Mouse (Mus musculus) cerebellum, adult 9-11 months (tissue): ENCODE measurements around the gene Syne3.

Experiments used
- DNase-seq: peaks from one replicate; pipeline ENCODE4 v3.0.0; 2022

The Syne3 gene

DNA sequence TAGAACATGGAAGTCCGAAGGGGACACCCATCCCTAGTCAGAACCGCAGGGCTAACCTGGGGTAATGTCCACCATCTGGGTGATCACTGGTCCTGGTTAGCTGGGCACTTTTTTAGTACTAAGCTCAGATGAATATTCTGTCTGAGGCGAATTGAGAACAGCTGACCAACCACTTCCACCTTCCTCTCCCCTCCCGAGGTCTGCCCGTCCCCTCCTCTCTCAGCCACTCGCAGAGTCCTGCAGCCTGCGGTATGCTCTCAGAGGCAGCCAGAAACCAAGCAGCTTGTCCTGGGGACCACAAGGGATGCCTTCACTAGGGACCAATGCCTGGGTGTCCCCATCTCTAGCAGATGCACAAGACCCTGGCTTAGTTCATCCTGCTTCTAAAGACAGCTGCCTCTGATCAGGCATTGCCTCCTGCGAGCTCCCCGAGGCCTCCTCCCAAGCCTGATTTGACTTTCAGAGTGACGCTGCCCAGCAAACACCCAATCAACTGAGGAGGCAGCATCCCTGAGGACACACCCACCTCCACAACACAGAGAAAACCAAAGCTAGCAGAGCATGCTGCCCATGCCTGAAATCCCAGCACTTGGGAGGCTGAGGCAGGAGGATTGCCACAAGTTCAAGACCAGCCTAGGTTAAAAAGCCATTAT is 11.8 kb downstream of the Syne3 start:
- DNase-seq = no peak

DNA sequence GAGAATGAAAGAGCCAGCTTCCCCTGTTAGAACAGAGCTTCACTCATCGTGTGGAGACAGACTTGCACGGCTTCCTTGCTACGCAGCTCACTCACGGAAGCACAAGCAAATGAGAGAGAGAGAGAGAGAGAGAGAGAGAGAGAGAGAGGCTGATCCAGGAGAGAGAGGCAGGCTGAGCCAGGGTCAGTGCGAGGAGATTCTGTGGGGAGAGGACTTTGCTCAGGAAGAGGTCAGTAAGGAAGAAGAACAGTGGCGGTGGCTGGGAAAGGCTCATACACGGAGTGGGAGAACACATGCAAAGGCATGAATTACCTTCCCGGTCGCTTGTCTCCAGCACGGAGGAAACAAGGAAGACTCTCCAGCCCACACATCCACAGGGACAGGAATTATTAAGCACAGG is 12.4 kb downstream of the Syne3 start:
- DNase-seq = no peak

DNA sequence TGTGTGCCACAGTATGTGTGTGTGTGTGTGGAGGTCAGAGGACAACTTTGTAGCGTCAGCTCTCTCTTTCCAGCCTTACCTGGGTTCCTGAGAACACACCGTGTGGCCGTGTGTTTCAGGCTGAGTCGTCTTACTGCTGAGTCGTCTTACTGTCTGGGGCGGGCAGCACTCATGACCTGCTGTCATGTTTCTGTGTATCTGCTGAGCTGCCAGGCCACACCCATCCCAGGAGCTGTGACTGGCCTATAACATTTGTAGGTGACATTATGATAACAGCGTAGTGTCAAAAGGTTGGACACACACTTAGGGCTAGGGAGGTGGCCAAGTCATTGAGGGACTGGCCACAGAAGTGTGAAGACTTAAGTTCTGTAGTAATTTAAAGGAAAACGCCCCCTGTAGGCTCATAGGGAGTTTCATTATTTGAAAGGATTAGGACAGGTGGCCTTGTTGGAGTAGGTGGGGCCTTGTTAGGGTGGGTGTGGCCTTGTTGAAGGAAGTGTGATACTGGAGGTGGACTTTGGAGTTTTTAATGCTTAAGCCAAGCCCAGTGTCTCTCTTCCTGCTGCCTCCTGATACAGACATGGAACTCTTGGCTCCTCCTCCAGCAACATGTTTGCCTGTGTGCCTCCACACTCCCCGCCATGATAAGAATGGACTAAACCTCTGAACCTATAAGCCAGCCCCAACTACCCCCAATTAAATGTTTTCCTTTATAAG is 13.4 kb downstream of the Syne3 start:
- no peak for DNase-seq

DNA sequence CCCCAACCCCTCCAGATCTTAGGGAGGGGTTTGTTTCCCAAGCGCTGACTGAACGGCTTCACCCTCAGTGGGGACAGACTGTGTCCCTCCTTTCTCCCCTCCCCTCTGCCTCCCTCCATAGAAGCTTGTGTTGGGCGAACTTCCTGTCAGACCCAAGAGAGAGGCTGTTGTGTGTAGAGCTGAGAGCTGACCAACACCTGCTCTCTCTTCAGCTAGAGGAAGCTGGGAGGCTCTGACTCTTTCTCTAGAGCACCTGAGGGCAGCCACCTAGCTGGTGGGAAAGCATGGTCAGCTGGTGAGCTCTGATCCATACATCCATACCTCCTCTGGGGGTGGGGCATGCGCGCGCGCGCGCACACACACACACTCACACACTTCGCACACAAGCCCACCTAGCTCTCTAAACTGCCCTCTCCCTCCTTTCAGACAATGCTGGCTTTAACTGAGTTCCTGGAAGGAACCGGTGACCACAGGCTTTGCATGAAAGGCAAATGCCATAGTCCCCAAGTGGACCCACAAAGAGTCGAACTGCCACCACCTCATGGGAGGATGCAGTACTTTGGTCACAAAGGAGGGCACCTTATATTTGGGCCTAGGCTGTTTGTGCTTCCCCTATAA is 14.2 kb downstream of the Syne3 start:
- no peak for DNase-seq

DNA sequence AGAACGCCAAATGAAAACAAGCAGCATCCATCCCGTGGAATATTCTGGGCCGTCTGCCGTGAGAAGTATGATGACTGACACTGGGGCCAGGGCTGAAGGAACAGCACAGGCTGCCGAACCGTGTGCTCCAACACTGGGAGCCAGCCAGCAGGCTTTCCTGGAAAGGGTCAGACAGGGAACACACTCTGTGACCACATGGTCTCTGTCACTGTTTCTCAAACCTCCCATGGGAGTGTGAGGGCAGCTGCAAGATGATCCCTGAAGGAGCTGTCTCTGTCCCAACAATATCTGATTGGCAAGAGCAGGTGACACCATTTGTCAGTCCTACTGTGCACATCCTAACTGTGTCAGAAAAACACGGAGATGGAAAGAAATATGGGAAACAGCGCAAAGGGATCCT is 16.8 kb downstream of the Syne3 start:
- no peak for DNase-seq

DNA sequence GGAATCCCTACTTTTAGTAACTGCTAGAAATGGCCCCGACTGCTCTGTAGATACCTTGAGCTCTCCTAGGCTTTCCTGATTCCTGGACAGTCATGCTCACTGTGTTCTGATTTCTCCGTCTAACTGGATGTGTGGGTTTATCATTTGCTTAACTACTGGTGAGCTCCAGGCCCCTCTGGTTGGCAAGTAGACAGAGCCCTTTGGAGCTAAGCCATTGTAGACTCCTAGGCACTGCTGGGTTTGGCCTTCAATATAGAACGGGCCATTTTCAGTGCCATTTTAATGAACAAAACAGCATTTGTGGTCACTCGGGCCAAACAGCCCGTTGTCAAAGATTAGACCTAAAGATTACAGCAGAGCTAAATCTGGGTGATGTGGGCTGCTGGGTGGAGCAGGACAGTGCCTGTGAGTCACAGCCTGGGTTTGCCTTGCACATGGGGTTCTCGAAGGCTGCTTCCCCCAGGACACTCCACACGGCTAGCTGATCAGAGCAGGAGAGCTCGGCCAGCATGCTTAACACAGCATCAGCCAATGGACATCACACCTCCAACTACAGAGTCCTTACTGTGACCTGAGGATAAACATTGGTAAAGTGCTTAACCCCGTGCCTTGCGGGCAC is 17.4 kb downstream of the Syne3 start:
- DNase-seq = no peak

DNA sequence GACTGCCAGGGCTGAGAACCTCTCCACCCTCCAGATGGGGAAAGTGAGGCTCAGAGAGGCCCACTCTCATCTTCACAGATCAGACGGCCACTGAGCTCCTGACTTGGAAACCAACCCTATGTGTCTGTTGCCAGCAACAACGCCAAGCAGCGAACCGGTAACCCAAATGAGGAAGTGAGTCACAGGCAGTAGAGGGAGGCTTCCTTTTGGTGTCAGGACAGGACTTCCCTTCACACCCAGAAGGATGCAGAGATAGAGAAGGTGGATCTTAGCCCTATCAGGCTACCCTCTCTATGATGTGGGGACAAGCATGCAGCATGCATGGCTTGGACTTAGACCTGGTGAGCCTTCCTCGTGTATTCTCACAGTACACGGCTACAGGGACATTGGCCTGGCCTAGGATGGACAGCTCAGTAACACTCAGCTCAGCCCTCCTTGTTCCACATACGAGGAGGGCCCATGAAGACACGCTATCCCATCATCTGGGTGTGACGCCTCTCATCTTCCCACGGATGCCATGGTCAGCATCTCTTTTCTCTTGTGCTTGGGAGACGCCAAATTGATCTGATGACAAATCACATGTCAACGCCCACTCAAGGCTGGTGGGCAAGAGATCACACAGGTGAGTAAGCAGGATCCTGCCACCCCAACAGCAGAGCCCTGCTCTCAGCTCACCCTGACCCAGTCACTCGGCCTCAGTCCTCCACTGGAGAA is 18.7 kb downstream of the Syne3 start:
- no peak for DNase-seq

DNA sequence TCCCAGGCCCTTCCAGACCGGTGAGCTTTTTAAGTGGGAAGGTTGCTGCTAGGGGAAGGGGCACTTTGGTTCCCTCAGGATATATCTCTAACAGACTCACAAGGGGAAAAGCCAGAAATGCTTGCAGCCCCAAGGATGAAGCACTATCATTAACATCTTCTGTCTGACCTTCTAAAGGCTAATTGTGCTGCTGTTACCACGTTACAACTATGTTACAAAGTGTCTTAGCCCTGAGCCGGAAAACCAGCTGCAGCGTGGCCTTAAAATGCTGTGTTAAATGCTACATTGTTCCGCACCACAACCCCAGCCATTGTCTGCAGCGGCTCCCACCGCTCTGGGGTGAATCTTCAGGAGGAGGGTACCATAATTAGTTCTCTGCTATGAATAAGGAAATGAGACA is 21.7 kb downstream of the Syne3 start:
- no peak for DNase-seq

DNA sequence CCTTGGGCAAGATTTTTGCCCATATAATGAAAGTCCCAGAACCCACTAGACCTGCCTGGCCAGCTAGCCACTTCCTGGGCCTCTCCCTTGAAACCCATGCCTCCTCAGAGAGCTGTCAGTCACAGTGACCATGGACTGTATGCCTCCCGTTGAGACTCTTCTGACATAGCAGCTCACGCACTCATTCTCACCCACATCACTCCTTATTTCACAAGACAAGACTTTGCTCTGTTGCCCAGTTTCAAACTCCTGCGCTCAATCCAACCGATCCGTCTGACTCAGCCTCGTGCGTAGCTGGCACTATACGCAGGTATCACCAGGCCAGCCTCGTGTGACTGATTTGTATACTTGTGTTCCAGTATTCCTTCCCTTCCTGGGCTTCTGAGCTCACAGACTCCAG is 22.8 kb downstream of the Syne3 start:
- no peak for DNase-seq

DNA sequence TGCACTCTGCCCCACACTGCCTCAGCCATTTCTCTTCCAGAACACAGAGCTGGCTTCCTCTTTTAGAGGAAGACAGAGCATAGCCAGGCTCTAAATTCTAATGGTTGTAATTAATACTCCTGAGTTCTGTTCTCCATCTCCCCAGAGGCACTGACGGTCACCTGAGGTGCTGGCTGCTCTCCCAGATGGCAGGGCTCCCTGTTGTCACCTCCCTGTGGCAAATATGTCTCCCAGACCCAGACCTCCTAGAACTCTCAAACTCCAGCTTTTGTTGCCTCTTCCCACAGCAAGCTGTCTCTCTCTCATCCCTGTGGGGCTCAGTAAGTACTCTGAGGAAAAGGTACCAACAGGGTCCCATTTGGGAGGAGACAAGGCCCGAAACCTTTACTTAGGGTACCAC is 23.6 kb downstream of the Syne3 start:
- no peak for DNase-seq

DNA sequence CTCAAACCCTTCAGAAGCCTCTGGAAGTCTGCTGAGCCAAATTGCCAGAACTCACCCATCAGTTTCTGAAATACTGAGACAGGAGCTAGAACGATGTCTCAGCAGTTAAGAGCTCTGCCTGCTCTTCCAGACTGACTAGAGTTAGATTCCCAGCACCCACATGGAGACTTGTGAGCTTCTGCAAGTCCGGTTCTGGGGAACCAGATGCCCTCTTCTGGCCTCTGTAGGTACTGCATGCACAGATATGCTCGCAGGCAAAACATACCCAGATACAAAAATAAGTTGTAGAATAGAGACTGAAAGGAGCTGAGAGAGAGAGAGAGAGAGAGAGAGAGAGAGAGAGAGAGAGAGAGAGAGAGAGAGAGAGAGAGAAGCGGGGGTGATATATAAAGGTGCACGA is 24.5 kb downstream of the Syne3 start:
- no peak for DNase-seq

DNA sequence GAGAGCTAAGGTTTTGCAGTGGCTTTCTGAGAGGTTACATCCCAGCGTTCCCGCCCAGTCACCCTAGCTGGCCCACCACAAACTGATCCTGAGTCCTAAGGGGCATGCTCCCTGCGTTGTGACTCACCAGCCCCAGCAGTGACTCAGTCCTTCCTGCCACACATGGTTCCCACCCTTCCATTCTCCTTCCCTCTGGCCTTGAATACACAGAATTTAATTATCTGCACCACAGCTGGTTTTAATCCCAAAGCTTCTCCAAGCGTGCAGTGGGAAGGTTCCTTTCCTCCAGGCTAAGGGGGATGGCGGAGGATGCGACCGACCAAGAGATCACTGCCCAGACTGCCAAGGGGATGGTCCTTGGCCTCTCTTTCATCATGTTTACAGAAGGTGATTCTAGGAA is 26.1 kb downstream of the Syne3 start:
- DNase-seq = no peak

DNA sequence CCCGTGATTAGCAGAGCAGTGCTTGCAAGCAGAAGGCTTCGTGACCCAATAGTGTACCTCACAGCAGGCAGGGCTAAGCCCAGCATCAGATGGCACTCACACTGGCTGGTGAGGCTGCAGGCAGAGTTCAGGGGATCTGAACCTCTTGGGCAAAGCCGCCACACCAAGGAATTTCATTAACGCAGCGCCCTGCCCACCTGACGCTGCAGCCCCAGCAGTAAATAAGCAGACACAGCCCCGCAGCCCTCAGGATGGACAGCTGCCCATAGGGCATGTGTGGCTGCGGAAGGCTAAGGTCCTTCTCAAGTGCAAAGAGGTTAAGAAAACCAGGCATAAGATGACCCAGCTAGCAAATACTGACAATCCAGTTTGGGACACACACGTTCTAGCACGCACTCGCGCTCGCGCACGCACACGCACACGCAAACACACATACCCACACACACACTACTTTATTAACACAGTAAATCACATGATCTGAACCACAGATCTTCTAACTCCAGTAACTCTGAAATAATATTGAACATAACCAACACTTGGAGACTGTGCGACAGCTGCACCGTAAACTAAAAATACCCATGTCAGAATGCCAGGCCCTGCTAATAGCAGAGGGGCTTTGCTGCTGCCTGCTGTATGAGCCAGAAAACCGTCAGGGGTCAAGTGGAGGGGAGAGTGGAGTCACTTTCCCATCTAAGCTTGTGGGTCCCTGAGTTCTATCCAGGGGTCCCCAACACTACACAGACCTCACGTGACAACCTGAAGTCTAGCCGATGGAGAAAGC is 30.5 kb downstream of the Syne3 start:
- no peak for DNase-seq

DNA sequence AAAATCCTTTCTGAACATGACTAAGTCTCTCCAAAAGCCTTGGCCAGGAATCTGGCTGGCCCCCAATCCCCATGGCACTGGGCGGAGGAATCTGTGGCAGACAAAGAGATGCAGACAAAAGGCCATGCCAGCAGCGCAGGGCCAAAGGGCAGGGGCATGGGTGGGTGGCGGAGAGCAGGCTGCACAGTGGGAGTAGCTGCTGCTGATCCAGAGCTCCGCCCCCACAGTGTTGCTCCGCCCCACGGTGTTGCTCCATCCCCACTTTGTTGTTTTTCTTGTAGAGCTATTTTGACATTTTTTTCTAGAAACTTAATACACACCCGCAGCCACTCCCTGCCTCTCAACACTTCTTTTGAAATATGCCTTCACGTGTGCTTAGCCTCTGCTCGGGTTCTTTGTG is 31.2 kb downstream of the Syne3 start:
- no peak for DNase-seq

DNA sequence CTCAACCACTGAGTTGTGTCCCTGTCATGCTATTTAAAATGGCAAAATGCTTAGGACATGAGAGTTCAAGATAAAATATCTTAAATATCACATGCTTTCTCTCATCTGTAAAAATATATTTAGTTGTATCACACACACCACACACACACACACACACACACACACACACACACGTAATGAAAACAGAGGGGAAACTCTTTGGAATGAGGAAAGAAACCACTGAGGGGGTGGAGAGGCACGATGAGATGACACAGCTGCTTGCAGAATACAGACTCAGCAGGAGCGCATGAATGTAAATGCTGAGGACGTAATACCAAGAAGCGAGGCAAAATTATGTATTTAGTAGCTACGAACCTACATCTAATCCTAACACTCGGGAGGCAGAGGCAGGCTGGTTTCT is 32.7 kb downstream of the Syne3 start:
- DNase-seq = no peak

DNA sequence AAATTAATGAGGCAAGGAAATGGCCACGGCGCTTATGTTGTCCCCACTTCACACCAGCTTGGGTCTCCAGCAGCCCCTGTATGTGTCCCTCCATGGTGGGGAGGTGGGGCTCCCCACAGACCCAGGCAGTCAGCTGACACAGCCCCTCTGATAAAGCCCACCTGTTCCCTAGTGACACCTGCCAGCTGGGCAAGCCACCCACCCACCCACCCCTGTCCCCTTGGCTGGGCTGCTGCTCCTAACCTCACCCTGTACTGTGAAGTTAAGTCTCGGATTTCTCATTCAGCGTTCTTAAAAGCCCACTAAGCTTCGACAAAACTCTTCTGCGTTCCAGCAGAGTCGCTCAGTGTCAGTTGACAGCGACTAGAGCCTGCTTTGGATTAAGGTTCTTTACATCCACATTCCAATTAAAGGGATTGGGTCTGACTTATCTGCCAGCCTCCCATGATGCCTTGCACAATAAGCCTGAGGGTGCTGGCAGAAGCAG is 33.2 kb downstream of the Syne3 start:
- no peak for DNase-seq

DNA sequence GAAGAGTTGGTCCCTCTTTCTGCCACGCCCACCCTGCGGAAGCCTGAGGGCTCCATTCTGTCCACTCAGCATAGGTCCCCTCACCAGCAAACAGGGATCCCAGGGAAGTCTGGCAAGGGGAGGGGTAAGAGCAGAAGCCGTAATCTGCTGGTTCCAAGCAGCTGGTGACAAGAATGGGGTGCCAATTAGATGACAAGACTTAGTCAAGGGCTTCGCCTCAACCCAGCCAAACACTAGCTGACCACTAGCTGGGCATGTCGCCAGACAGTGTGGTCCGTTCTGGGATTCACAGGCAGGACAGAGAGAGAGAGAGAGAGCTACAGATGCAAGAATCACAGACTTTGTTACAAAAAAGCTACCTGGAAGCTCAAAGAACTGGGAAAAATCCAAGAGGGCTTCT is 36.7 kb downstream of the Syne3 start:
- DNase-seq = no peak

DNA sequence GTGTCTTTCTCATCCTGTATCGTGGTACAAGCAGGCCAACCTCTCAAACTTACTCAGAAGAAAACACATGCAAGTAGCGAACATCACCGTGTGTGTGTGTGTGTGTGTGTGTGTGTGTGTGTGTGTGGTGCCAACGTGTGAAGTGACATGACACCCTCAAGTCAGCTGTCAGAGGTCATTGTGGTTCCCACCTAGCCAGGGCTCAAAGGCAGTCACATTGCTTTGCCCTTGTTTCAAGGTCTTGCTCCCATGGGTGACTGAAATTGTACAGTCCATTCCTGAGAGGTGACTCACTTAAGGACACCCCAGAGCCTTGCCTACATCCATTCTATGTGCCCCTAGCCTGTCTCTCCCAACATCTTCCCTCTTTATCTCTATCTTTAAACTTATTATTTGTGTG is 40.0 kb downstream of the Syne3 start:
- no peak for DNase-seq

DNA sequence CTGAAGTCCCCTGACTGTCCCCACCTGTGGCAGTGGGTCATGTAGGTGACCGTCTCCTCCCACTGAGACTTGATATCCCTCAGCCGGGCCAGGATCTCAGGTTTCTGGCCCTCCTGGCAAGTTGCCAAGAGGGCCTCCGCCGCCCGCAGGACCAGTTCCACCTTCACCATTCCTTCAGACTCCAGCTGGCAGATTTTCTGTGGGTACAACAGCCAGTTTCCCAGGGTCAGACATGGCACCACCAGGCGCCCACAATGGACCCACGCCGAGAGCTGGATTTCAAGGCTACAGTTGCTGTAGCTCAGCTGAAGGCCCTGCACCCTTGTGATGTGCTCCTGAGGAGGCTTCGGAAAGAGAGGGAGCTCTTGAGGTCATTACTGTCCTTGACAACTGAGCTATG is 40.4 kb downstream of the Syne3 start:
- DNase-seq = no peak

DNA sequence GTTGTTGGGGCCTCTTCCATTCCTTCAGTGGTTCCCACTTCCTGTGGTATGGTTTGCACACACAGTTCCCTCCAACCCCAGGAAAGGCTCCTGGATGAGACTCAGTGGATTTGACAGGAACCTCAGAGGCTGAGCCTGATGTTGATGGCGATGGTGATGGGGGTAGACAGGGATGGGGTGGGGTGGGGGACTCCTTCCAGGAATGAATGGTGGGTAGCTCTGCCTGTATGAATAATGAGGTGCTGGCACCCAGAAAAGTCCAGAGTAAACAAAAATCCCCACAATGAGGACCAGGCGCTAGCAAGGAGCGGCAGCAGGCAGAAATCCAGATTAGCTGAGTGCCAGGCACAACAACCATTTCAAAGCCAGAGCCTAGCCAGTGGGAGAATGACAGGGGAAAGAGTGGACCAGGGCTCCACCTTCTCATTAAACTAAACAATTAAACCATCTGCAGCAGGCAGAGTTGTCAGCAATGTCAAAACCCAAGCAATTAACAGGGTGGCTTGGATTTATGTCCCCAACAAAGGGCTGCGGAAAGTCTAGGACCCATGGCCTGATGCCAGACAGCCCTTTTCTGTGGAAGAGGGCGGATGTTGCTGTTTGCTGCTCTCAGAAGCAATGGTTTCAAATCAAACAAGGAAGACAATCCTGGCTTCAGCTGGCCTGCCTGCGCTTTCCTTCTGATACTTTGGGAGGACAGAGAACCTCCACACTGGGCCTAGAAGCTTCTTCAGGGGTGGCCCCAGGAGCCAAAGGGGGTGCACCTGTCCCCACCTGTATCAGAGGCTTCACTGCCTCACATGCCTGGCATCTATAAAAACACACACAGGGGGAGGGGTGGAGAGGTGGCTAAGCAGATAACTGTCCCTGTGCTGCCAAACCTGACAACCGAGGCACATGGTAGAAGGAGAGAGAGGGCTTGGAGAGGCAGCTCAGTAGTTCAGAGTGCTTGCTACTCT is 44.4 kb downstream of the Syne3 start:
- DNase-seq = no peak

DNA sequence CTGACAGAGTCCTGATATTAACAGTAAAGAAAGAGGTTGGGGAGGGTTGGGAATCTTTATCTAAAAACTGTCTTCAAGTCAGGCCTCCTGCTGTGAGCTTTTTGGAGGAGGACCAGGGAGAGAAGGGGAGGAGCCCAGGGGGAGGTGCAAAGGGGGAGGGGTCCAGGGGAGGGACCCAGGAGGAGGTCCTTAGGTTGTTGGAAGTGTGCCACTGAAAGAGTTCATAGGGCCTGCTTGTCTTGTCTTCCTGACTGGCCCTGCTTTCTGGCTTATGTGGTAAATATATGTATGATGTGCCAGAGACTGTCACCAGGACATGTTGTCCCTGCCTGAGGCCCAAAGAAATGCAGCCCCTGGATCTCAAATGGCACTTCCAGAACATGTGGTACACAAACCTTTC is 49.2 kb downstream of the Syne3 start:
- DNase-seq = no peak
